Mouse (Mus musculus) heart, postnatal 25 days (tissue): ENCODE measurements around the gene Gm14305. TPM values are rescaled to one million over a fixed set of nuclear protein-coding genes. Genes with fewer than 3 reads are reported as not detected.
"Not testable (repeated sequence)": the region's sequence is repeated elsewhere in the genome, so short reads cannot be mapped to it uniquely, and the experiment has no call there.

Experiments
- DNase-seq: peaks from one replicate; pipeline ENCODE4 v3.0.0; 2022; ENCODE audit warnings: low spot score
- intact Hi-C: fragments of 180-260 bp; cut with DNase I; formaldehyde crosslinking; loops from one replicate; pipeline ENCODE4 v1.15.1; 2025
- total RNA-seq, 2 experiments: library from RNA; stranded (reverse); gene quantifications; 2 replicates each; pipeline ENCODE4 v1.2.3; 2021

The Gm14305 gene
- total RNA-seq = 1 to 10 TPM; 5.5 to 8.1 TPM

GRCm38 (mm10) chr2:176708051-176708450, at the start of gene Gm14305:
Gm14305 (plus strand) TSS chr2:176708328.
- peak; percentile 1 for DNase-seq

GRCm38 (mm10) chr2:176670222-176670621, 37.9 kb upstream of the Gm14305 start, which contains the start of gene Zfp973:
Zfp973 (plus strand) TSS chr2:176670522.
- intact Hi-C loops, DNase-seq: not testable (repeated sequence)

More at GRCm38 (mm10) chr2:176708051-176708450, at the start of gene Gm14305:
- intact Hi-C loops = not testable (repeated sequence)

Other genes starting within 250 kb of the Gm14305 start
- not detected for gene Gm14434, start 221.5 kb upstream of the Gm14305 start, total RNA-seq
- not detected for gene Zfp967, start 187.3 kb upstream of the Gm14305 start, total RNA-seq
- gene Gm14308, start 72.0 kb upstream of the Gm14305 start, total RNA-seq = 1 to 10 TPM in 1 of 2 experiments, not detected in 1; 1.1 TPM
- 10 to 100 TPM; 13.8 to 14.6 TPM for gene Zfp973, start 37.8 kb upstream of the Gm14305 start, total RNA-seq
- gene Gm14295, start 90.3 kb downstream of the Gm14305 start, total RNA-seq = 10 to 100 TPM in 1 of 2 experiments, 1 to 10 TPM in 1; 9.3 to 10.5 TPM
- gene Gm14408, start 122.8 kb downstream of the Gm14305 start, total RNA-seq = not detected
- gene Gm14296, start 219.5 kb downstream of the Gm14305 start, total RNA-seq = 1 to 10 TPM; 2.9 to 3.6 TPM